Mouse (Mus musculus): ENCODE measurements around the gene Rtn4rl1. TPM values are rescaled to one million over a fixed set of nuclear protein-coding genes. Genes with fewer than 3 reads are reported as not detected.

The Rtn4rl1 gene
- polyA plus RNA-seq, 1 experiment from 2014 or later, result 1.4 TPM

- H3K36me3 ChIP-seq (ENCODE audit: control insufficient read depth, insufficient read depth, low read length), result peaks cover 5% of the 10 kb centered on the region; the same call in 1 of the 2 replicates
- peaks cover 61% of the 10 kb centered on the region for H3K4me1 ChIP-seq (ENCODE audit: control insufficient read depth, insufficient read depth, low read length)
- no peak for ATAC-seq (ENCODE audit: insufficient read depth, low FRiP score)
- H3K9ac ChIP-seq (ENCODE audit: low read length), result peak overlapping the region; percentile 86
- no peak overlapping the region; the same call in 1 of the 2 replicates for H3K4me3 ChIP-seq (replicated peaks; ENCODE audit: low read length)
- peaks cover 11% of the 10 kb centered on the region for H3K27me3 ChIP-seq (ENCODE audit: control insufficient read depth, insufficient read depth, low read length)
- no peaks in the 10 kb centered on the region for H3K9me3 ChIP-seq (replicated peaks; ENCODE audit: control insufficient read depth, low read length)
- H3K4me2 ChIP-seq (ENCODE audit: low read depth, low read length), result peak overlapping the region; percentile 88
- peak overlapping the region; percentile 94 for H3K27ac ChIP-seq (ENCODE audit: low read length)
- 63% methylated on average over 6 of the region's 6 CpGs for whole genome bisulfite sequencing
Observed at GRCm38 (mm10) chr11:75163379-75163778, 30.2 kb upstream of the Rtn4rl1 start.

GRCm38 (mm10) chr11:75164051-75164450 lies 29.5 kb upstream of the Rtn4rl1 start:
- peak overlapping the region; percentile 73 for H3K4me3 ChIP-seq (replicated peaks; ENCODE audit: low read length)
- ATAC-seq (ENCODE audit: insufficient read depth, low FRiP score), result no peak
- H3K27ac ChIP-seq (ENCODE audit: low read length), result peak overlapping the region; percentile 94
- 53% methylated on average over 2 of the region's 2 CpGs for WGBS
- peaks cover 54% of the 10 kb centered on the region for H3K4me1 ChIP-seq (ENCODE audit: control insufficient read depth, insufficient read depth, low read length)
- H3K4me2 ChIP-seq (ENCODE audit: low read depth, low read length), result peak overlapping the region; percentile 88
- H3K27me3 ChIP-seq (ENCODE audit: control insufficient read depth, insufficient read depth, low read length), result peaks cover 11% of the 10 kb centered on the region
- H3K9me3 ChIP-seq (replicated peaks; ENCODE audit: control insufficient read depth, low read length), result no peaks in the 10 kb centered on the region
- H3K9ac ChIP-seq (ENCODE audit: low read length), result peak overlapping the region; percentile 86
- peaks cover 5% of the 10 kb centered on the region; the same call in 1 of the 2 replicates for H3K36me3 ChIP-seq (ENCODE audit: control insufficient read depth, insufficient read depth, low read length)

GRCm38 (mm10) chr11:75164750-75165149 lies 28.8 kb upstream of the Rtn4rl1 start:
- Histone ChIP-seq H3K4me1 (ENCODE audit: control insufficient read depth, insufficient read depth, low read length) (peaks cover 56% of the 10 kb centered on the region), H3K9me3 (replicated peaks; ENCODE audit: control insufficient read depth, low read length) (no peaks in the 10 kb centered on the region), H3K27ac (ENCODE audit: low read length) (peak overlapping the region; percentile 94), H3K4me3 (replicated peaks; ENCODE audit: low read length) (peak overlapping the region; percentile 73), H3K4me2 (ENCODE audit: low read depth, low read length) (peak overlapping the region; percentile 88), H3K27me3 (ENCODE audit: control insufficient read depth, insufficient read depth, low read length) (peaks cover 11% of the 10 kb centered on the region), H3K9ac (ENCODE audit: low read length) (peak overlapping the region; percentile 86), H3K36me3 (ENCODE audit: control insufficient read depth, insufficient read depth, low read length) (peaks cover 5% of the 10 kb centered on the region; the same call in 1 of the 2 replicates)
- 22% methylated on average over 15 of the region's 15 CpGs for WGBS
- ATAC-seq (ENCODE audit: insufficient read depth, low FRiP score), result no peak

- H3K9ac ChIP-seq (ENCODE audit: low read length), result peak overlapping the region; percentile 86
- peak overlapping the region; percentile 94 for H3K27ac ChIP-seq (ENCODE audit: low read length)
- no peaks in the 10 kb centered on the region for H3K9me3 ChIP-seq (replicated peaks; ENCODE audit: control insufficient read depth, low read length)
- H3K36me3 ChIP-seq (ENCODE audit: control insufficient read depth, insufficient read depth, low read length), result peaks cover 5% of the 10 kb centered on the region; the same call in 1 of the 2 replicates
- H3K4me1 ChIP-seq (ENCODE audit: control insufficient read depth, insufficient read depth, low read length), result peaks cover 57% of the 10 kb centered on the region
- H3K4me3 ChIP-seq (replicated peaks; ENCODE audit: low read length), result peak overlapping the region; percentile 73
- H3K27me3 ChIP-seq (ENCODE audit: control insufficient read depth, insufficient read depth, low read length), result peaks cover 17% of the 10 kb centered on the region
- ATAC-seq (ENCODE audit: insufficient read depth, low FRiP score), result peak; percentile 5; the same call in 1 of the 2 replicates
- 11% methylated on average over 54 of the region's 54 CpGs for WGBS
- H3K4me2 ChIP-seq (ENCODE audit: low read depth, low read length), result peak overlapping the region; percentile 88
Observed at GRCm38 (mm10) chr11:75165441-75166192, 28.0 kb upstream of the Rtn4rl1 start.

GRCm38 (mm10) chr11:75166193-75166842 lies 27.3 kb upstream of the Rtn4rl1 start:
- no peak for ATAC-seq (ENCODE audit: insufficient read depth, low FRiP score)
- Histone ChIP-seq H3K27ac (ENCODE audit: low read length) (peak overlapping the region; percentile 94), H3K4me3 (replicated peaks; ENCODE audit: low read length) (peak overlapping the region; percentile 73), H3K27me3 (ENCODE audit: control insufficient read depth, insufficient read depth, low read length) (peaks cover 22% of the 10 kb centered on the region), H3K36me3 (ENCODE audit: control insufficient read depth, insufficient read depth, low read length) (peaks cover 5% of the 10 kb centered on the region; the same call in 1 of the 2 replicates), H3K9ac (ENCODE audit: low read length) (peak overlapping the region; percentile 86), H3K4me1 (ENCODE audit: control insufficient read depth, insufficient read depth, low read length) (peaks cover 60% of the 10 kb centered on the region), H3K9me3 (replicated peaks; ENCODE audit: control insufficient read depth, low read length) (no peaks in the 10 kb centered on the region), H3K4me2 (ENCODE audit: low read depth, low read length) (peak overlapping the region; percentile 88)
- WGBS, result 10% methylated on average over 55 of the region's 55 CpGs

GRCm38 (mm10) chr11:75166861-75167642 lies 26.5 kb upstream of the Rtn4rl1 start:
- peak overlapping the region; percentile 94 for H3K27ac ChIP-seq (ENCODE audit: low read length)
- peak overlapping the region; percentile 73 for H3K4me3 ChIP-seq (replicated peaks; ENCODE audit: low read length)
- H3K9ac ChIP-seq (ENCODE audit: low read length), result peak overlapping the region; percentile 86
- peaks cover 23% of the 10 kb centered on the region for H3K27me3 ChIP-seq (ENCODE audit: control insufficient read depth, insufficient read depth, low read length)
- ATAC-seq (ENCODE audit: insufficient read depth, low FRiP score), result no peak
- H3K9me3 ChIP-seq (replicated peaks; ENCODE audit: control insufficient read depth, low read length), result no peaks in the 10 kb centered on the region
- H3K4me2 ChIP-seq (ENCODE audit: low read depth, low read length), result peak overlapping the region; percentile 88
- H3K36me3 ChIP-seq (ENCODE audit: control insufficient read depth, insufficient read depth, low read length), result peaks cover 5% of the 10 kb centered on the region; the same call in 1 of the 2 replicates
- H3K4me1 ChIP-seq (ENCODE audit: control insufficient read depth, insufficient read depth, low read length), result peaks cover 55% of the 10 kb centered on the region
- 5% methylated on average over 67 of the region's 68 CpGs for WGBS

- peaks cover 53% of the 10 kb centered on the region for H3K4me1 ChIP-seq (ENCODE audit: control insufficient read depth, insufficient read depth, low read length)
- H3K4me2 ChIP-seq (ENCODE audit: low read depth, low read length), result peak overlapping the region; percentile 88
- peaks cover 31% of the 10 kb centered on the region for H3K27me3 ChIP-seq (ENCODE audit: control insufficient read depth, insufficient read depth, low read length)
- peak overlapping the region; percentile 73 for H3K4me3 ChIP-seq (replicated peaks; ENCODE audit: low read length)
- ATAC-seq (ENCODE audit: insufficient read depth, low FRiP score), result no peak
- no peaks in the 10 kb centered on the region for H3K9me3 ChIP-seq (replicated peaks; ENCODE audit: control insufficient read depth, low read length)
- 7% methylated on average over 61 of the region's 63 CpGs for WGBS
- H3K36me3 ChIP-seq (ENCODE audit: control insufficient read depth, insufficient read depth, low read length), result peaks cover 1% of the 10 kb centered on the region; the same call in 1 of the 2 replicates
- H3K27ac ChIP-seq (ENCODE audit: low read length), result peak overlapping the region; percentile 94
- peak overlapping the region; percentile 86 for H3K9ac ChIP-seq (ENCODE audit: low read length)
Observed at GRCm38 (mm10) chr11:75167643-75168589, 25.7 kb upstream of the Rtn4rl1 start.

All from stomach, embryonic 16.5 days (tissue).